Mouse (Mus musculus): ENCODE results near the gene Trim56.
A peak's percentile ranks its signal among the peaks of the same experiment; 100 is the strongest.
"Not testable (repeated sequence)": the region's sequence is repeated elsewhere in the genome, so short reads cannot be mapped to it uniquely, and the experiment has no call there.

Trim56 gene

DNA sequence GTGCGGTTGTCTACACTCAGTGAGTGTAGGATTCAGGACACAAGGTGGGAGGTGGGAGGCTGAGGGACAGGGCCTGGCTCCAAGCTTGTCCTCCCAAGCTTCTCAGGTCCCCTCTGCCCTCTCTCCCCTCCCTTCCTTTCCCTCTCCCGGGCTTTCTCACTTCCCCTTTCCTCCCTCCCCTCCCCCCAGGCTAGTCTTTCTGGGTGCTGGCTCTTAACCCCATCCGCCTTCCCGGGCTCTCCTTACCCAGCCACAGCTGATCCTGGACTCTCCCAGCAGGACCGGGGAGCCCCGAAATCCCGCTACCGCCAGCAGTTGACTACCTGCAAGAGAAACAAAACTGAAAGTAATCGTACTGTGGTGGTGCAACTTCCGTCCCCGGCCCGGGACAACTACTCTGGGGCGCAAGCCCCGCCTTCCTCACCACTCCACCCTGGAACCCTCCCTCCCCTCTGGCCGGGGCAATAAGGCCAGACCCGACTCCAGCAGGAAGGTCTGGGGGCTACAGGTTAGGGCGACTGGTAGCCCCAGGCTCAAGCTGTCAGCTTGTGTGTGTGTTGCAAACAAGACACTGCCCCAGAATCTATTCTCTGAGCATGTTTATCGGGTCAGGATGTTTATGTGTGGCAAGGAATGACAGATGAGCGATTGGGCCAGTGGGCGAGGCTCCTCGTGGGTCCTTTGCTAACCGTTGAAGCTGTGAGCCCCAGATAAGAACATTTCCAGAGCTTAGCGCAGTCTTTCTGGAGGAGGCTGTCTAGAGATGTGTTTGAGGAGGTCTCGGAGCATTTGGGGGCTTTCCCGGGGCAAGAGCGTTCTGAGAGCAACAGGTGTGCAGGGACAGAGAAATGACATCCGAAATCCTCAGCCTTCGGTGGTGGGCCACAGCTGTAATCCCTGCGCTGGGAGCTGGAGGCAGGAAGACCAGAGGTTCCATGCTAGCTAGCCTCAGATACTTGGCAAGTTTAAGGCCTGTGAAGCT is at the start of gene Trim56:
Gene Trim56 (minus strand): TSS at position 344 of the 982 bp plus-strand sequence.
- peak; percentile 54 for DNase-seq (ENCODE audit: low spot score)

DNA sequence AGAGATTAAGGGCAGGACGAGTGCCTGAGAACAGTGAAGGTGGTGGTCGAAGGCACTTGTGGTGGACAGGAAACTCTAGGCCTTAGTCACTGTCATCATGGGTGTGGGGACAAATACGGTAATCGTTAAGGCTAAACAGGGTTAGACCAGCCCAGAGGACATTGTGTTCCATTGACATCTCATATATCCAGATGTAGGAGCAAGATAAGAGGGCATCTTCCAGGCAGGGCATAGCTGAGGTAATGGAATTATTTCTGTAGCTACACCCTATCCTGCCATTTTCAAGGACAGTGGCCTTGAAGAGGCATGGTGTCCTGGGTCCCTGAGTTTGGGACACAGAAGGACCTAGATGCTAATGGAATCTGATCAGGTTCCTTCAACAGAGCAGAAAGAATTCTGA is 45.8 kb upstream of the Trim56 start:
- no peak for DNase-seq (ENCODE audit: low spot score)

GRCm38 (mm10) chr5:137159461-137159860 is 43.5 kb upstream of the Trim56 start:
- DNase-seq (ENCODE audit: low spot score), result peak; percentile 15

- no peak for DNase-seq (ENCODE audit: low spot score)
Measured at GRCm38 (mm10) chr5:137153289-137153688, 37.3 kb upstream of the Trim56 start.

- no peak for DNase-seq (ENCODE audit: low spot score)
Measured at GRCm38 (mm10) chr5:137152623-137153022, 36.6 kb upstream of the Trim56 start.

DNA sequence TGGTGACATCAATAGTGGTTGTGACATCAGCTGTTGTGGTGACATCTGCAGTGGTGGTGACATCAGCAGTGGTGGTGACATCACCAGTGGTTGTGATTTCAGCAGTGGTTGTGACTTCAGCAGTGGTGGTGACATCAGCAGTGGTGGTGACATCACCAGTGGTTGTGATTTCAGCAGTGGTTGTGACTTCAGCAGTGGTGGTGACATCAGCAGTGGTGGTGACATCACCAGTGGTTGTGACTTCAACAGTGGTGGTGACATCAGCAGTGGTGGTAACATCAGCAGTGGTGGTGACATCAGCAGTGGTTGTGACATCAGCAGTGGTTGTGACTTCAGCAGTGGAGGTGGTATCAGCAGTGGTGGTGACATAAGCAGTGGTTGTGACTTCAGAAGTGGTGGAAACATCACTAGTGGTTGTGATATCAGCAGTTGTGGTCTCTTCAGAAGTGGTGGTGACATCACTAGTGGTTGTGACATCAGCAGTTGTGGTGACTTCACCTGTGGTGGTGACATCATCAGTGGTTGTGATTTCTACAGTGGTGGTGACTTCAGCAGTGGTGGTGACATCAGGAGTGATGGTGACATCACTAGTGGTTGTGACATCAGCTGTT is 33.4 kb upstream of the Trim56 start, which contains the start of gene Muc3:
Gene Muc3 (minus strand): TSS at position 51 of the 611 bp plus-strand sequence.
- not testable (repeated sequence) for DNase-seq (ENCODE audit: low spot score)

GRCm38 (mm10) chr5:137140836-137141235 is 24.8 kb upstream of the Trim56 start:
- no peak for DNase-seq (ENCODE audit: low spot score)

DNA sequence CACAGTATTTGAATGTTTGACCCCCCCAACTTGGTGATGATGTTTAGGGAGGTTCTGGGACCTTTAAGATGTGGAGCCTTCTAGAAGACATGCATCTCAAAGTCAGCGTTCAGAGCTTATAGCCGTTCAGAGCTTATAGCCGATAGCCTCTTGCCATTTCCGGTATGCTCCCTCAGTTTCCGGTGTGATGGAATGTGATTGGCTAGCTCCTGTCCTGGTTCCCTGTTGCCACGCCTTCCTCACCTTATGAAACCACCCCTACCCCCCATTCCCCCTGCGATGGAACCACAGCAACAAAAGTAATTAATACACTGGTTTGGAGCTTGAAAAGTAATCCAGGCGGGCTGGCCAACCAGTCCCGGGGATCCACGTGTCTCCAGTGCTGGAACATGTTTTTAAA is 23.0 kb upstream of the Trim56 start:
- no peak for DNase-seq (ENCODE audit: low spot score)

- DNase-seq (ENCODE audit: low spot score), result peak; percentile 49
Measured at GRCm38 (mm10) chr5:137134959-137135358, 18.9 kb upstream of the Trim56 start.

DNA sequence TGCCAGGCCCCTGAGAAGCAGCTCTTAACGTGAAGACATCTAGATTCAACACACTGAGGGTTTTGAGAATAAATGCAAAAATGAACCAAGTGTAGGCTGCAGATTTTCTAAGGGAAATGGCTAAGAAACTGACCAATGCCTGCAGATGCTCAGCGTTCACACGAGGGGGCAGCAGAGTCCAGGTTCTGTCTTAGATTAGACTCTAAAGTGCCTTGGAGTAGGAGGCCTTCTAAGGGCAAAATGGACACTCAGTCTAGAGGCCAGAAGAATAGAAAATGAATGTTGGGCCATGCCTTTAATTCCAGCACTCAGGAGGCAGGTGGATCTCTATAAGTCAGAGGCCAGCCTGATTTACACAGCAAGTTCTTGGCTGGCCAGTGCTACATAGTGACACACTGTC is 15.5 kb upstream of the Trim56 start:
- DNase-seq (ENCODE audit: low spot score), result peak; percentile 55

DNA sequence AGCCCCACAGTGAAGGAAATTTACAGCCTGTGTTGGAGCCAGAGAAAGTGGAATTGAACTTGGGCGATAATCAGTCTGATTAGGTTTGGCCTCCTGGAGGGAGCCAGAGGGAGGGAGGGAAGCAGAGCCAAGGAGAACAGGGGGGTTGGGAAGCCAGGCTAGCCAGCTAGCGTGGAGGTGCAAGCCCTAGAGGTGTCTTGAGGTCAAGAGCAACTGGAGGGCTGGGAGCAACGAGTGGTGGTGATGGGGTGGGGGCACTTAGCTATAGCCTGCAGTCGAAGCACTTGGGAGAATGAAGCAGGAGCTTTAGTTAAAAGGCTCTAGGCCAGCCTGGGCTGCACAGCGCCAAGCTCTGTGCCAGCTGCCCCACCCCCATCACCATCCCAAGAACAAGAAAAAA is 13.3 kb upstream of the Trim56 start:
- no peak for DNase-seq (ENCODE audit: low spot score)

DNA sequence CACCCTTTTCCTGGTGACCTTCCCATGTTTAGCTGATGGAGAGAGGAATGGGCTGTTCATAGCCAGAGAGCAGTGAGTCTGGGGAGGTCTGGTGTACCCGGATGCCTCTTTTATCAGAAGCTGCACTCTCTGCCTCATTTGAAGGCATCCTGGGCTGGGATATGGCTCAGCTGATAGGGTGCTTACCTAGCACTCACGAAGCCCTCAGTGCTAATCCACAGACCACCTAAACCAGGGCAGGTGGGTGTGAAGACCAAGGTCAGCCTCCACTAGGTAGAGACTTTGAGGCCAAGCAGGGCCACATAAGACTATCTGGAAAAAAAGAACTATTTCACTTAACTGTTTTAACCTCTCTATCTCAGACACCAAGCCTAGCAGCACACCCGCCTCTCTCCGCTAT is 7.5 kb upstream of the Trim56 start:
- no peak for DNase-seq (ENCODE audit: low spot score)

DNA sequence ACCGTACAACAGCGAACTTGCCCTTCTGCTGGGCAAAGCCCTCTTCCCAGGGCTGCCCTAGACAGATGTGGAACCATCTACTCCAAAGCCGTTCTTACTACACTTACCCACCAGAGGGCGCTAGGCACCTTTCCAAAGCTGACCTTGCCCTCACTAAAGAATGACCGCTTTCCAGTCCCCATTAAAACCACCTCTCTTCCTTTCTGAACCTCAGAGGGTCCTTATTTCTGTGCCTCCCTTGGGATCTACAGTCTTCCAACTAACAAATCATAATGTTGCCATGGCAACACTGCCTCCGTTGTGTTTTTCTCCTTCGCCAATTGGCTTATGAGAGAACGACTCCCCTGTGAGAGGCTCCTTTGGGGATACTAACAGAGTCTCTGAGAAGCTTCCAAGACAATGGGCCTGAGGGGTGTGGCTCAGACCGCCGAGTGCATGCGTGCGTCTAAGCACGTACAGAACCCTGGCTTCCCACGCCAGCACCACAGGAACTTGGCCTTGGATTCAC is 6.7 kb upstream of the Trim56 start:
- peak; percentile 79 for DNase-seq (ENCODE audit: low spot score)

GRCm38 (mm10) chr5:137121280-137121679 is 5.3 kb upstream of the Trim56 start:
- DNase-seq (ENCODE audit: low spot score), result no peak

DNA sequence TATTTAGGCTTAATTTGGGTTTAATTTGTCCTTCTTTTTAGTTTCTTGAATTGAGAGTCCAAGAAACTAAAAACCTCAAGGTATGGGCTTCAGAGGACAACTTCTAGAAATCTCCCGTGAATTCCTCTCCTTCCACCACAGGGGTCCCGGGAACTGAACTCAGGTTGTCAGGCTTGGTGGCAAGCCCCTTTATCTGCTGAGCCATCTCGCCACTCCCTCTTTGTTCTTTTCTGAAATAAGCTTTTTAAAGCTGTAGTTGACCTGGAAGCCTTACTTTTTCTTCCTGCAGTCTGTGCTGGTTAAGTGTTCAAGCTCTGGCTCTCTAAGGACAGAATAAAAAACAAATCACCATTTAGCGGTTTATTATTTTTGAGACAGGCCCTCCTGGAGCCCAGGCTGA is 2.9 kb upstream of the Trim56 start:
- DNase-seq (ENCODE audit: low spot score), result no peak

- not testable (repeated sequence) for DNase-seq (ENCODE audit: low spot score)
Measured at GRCm38 (mm10) chr5:137117994-137118393, 2.0 kb upstream of the Trim56 start.

- DNase-seq (ENCODE audit: low spot score), result no peak
Measured at GRCm38 (mm10) chr5:137116987-137117386, 978 bp upstream of the Trim56 start.

DNA sequence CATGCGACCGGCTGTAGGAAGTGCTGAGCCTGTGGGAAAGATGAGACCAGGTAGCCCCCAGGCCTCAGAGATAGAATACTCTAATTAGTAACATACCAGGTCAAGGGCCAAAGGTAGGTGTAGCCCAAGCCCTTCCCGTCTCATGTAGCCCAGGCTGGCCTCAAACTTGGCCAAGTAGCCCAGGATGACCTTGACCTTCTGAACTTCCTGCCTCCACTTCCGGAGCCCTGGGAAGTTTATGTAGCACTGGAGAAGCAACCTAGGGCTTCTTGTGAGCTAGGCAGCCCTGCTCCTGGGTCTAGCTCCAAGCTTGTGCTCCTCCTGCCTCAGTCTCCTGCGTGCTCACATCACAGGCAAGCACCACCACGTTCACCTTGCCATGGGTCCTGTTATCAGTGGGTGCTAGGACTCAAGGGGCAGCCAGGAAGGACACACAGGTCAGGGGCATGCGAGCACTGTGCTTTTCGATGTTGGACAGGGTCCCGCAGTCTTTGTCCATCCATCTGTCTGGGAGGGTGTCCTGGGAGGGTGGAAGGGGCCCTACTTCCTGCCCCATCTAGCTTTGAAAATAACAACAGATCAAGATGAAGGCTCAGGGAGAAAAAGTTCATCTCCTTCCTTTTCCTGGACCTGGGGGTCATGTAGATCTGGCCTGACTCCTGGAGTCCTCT is 983 bp downstream of the Trim56 start:
- DNase-seq (ENCODE audit: low spot score), result no peak

DNA sequence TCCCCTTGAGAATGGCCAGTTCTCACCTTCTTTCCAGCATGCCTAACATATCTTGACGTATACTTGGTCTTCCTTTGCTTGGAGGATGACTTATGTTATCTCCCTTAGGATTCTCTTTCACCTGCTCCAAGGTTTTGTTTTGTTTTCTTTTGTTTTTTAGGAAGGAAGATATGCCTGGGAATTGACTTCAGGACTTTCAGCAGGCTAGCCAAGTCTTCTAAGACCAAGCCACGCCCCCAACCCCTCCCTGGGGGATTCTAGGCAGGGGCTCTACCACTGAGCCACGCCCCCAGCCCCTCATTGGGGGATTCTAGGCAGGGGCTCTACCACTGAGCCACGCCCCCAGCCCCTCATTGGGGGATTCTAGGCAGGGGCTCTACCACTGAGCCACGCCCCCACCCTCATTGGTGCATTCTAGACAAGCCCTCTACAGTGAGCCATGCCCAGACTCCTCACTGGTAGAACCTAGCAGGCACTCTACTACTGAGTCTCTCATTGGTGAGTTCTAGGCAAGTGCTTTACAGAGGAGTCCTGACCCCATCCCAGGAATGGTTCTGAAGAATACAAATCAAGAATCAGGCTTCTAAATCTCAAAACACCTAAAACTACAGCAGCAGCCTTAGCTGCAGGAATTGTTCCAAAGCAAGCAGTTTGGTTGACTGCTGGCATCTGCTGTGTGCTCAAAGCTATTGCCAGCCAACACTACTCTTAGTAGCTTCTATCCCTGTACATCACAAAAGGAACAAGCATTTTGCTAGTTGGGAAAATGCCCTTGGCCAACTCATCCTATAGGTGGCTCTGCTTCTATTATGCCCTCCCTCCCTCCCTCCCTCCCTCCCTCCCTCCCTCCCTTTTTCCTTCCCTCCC is 4.2 kb downstream of the Trim56 start:
- no peak for DNase-seq (ENCODE audit: low spot score)

GRCm38 (mm10) chr5:137110863-137111262 is 5.1 kb downstream of the Trim56 start:
- DNase-seq (ENCODE audit: low spot score), result no peak

GRCm38 (mm10) chr5:137109941-137110593 is 5.9 kb downstream of the Trim56 start:
- DNase-seq (ENCODE audit: low spot score), result no peak
